Mouse (Mus musculus) heart, adult 2 months (tissue): ENCODE measurements around the gene Ppp1r2. TPM values are rescaled to one million over a fixed set of nuclear protein-coding genes. Genes with fewer than 3 reads are reported as not detected.
A peak's percentile ranks its signal among the peaks of the same experiment; 100 is the strongest.

Experiments
- DNase-seq, 2 experiments: peaks; one replicate each; pipeline ENCODE4 v3.0.0; 2021
- H3K27ac ChIP-seq: fragments of 200-600 bp; 2 replicates; pipeline ENCODE4 v1.8.1; 2022
- H3K27me3 ChIP-seq: fragments of 200-500 bp; 2 replicates; pipeline ENCODE4 v1.6.1; 2012; ENCODE audit warnings: mild to moderate bottlenecking, low read length, inconsistent platforms, mixed read lengths; ENCODE audit not compliant: control insufficient read depth, insufficient read depth
- H3K36me3 ChIP-seq: fragments of 200-500 bp; 2 replicates; pipeline ENCODE4 v1.6.1; 2012; ENCODE audit warnings: low read length, inconsistent platforms; ENCODE audit not compliant: control insufficient read depth, insufficient read depth
- H3K4me1 ChIP-seq: fragments of 200-500 bp; 2 replicates; pipeline ENCODE4 v1.6.1; 2011; ENCODE audit warnings: low read length; ENCODE audit not compliant: control insufficient read depth, insufficient read depth
- H3K4me3 ChIP-seq: fragments of 200-600 bp; 2 replicates; pipeline ENCODE4 v1.8.1; 2022
- H3K79me2 ChIP-seq: fragments of 200-500 bp; replicated peaks from 2 replicates; pipeline ENCODE4 v1.6.1; 2012; ENCODE audit warnings: mild to moderate bottlenecking, inconsistent platforms, low read length, moderate library complexity, mixed read lengths; ENCODE audit not compliant: control insufficient read depth, insufficient read depth
- H3K9ac ChIP-seq: fragments of 200-500 bp; 2 replicates; pipeline ENCODE4 v1.6.1; 2012; ENCODE audit warnings: low read depth, mild to moderate bottlenecking, control low read depth, inconsistent platforms, low read length, mixed read lengths
- CTCF ChIP-seq: fragments of 200-600 bp; IDR thresholded peaks from 2 replicates; pipeline ENCODE4 v1.8.1; 2022; ENCODE audit warnings: antibody characterized with exemption, mild to moderate bottlenecking, moderate library complexity
- EP300 ChIP-seq: fragments of 200-500 bp; IDR thresholded peaks from 2 replicates; pipeline ENCODE4 v1.6.1; 2011; ENCODE audit warnings: low read depth, low read length, control low read depth; ENCODE audit not compliant: insufficient read depth
- POLR2A ChIP-seq: fragments of 200-500 bp; IDR thresholded peaks from 2 replicates; pipeline ENCODE4 v1.6.1; 2011; ENCODE audit warnings: mild to moderate bottlenecking, low read depth, low read length, control low read depth; ENCODE audit not compliant: insufficient read depth
- WGBS: fragments of 180-500 bp; shearing (Covaris S2); methylation state at CpG from one replicate; pipeline ENCODE4 v1.1.7; 2018; 5-methylcytosine and 5-hydroxymethylcytosine counted together
- intact Hi-C: fragments of 180-260 bp; cut with DNase I; formaldehyde crosslinking; loops from one replicate; pipeline ENCODE4 v1.15.1; 2025
- polyA plus RNA-seq: library from polyadenylated mRNA; depleted of rRNA; stranded (reverse); fragments of >200 nt; gene quantifications from 2 replicates; pipeline ENCODE4 v1.2.3, GENCODE M21; 2012
- total RNA-seq, 2 experiments: library from RNA; stranded (reverse); gene quantifications; 2 replicates each; pipeline ENCODE4 v1.2.3; 2021

Gene Ppp1r2
- total and polyA plus RNA-seq, 3 experiments = 33.1 to 88.3 (median 77.3) TPM

DNA sequence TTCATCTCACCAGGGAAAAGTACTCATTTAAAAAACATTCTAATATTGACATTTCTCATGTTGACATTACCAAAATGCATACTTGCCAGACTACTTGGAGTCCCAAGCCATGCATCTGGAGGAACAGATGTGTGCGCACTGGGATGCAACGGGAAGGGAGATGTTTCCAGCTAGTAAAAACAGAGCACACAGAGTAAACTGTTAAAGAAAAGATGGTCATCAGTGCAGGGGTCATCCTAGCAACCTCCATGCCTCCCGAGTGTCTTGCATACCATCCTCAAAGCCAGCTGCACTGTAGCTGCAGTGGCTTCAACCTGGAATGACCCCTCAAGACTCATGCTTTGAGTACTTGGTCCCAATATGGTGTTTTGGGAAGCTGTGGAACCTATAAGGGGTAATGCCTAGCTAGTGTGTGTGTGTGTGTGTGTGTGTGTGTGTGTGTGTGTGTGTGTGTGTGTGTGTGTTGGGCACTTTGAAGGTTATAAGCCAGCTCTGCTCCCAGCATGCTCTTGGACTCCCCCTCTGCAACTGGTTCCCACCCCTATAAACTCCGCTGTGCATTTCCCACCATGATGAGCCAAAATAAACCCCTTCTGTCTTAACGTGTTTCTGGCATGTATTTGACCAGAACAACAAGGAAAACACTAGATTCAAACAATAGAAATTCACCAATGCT is 42.4 kb downstream of the Ppp1r2 start:
- no peak overlapping the region for H3K4me3 ChIP-seq
- no peaks in the 10 kb centered on the region for H3K27me3 ChIP-seq
- intact Hi-C loops = loop anchor here (2.0 kb wide), 1 partner anchor 20 kb away; no protein-coding TSS in a partner anchor
- peak overlapping the region; percentile 72 for H3K27ac ChIP-seq
- no peak overlapping the region for H3K9ac ChIP-seq
- no peaks in the 10 kb centered on the region for H3K79me2 ChIP-seq
- 74% methylated on average over 5 of the region's 5 CpGs for WGBS
- TF ChIP-seq EP300 = no peak
- TF ChIP-seq CTCF = no peak
- no peak for TF ChIP-seq POLR2A
- peaks cover 14% of the 10 kb centered on the region for H3K4me1 ChIP-seq
- DNase-seq = no peak
- no peaks in the 10 kb centered on the region for H3K36me3 ChIP-seq

DNA sequence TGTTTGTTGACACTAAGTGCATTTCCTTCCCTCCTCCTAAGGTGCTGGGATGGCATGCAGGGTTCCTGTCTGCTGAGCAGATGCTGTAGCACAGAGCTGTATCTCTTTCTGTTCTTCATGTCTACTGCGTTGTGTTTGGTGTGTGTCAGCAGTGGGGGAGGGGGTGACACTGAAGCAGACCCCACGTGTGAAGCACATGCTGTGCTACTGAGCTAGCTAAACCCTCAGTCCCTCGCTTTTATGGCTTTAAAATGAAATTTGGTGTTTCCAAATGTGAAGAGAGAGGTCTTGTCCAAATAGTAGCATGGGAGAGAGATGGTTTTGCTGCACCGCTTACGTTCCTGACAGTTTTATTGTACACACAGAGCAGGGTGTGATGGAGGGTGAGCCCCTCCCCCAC is 43.5 kb downstream of the Ppp1r2 start:
- no peak overlapping the region for H3K4me3 ChIP-seq
- H3K27ac ChIP-seq = no peak overlapping the region
- TF ChIP-seq CTCF (no peak), POLR2A (no peak), EP300 (no peak)
- no peaks in the 10 kb centered on the region for H3K79me2 ChIP-seq
- no peak overlapping the region for H3K9ac ChIP-seq
- 90% methylated on average over 5 of the region's 5 CpGs for WGBS
- peaks cover 14% of the 10 kb centered on the region for H3K4me1 ChIP-seq
- intact Hi-C loops = no loop called here
- H3K36me3 ChIP-seq = no peaks in the 10 kb centered on the region
- H3K27me3 ChIP-seq = no peaks in the 10 kb centered on the region
- DNase-seq = no peak

DNA sequence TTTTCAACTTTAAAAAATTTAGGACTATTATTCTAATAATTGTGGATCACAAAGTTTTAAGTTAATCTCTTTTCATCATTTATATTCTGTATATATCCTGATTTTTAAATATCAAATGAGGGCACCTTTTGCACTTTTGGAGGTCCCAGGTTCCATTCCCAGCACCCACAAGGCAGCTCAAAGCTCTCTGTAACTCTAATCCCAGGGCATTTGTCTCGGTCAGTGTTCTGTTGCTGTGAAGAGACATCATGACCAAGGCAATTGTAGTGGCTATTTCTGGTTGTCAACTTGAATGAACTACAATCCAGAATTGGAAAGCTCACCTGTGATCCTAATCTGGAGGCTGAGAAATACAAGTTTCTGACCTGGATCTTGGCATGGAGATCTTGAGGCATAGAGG is 47.3 kb downstream of the Ppp1r2 start:
- no peak overlapping the region for H3K4me3 ChIP-seq
- H3K4me1 ChIP-seq = no peaks in the 10 kb centered on the region
- TF ChIP-seq POLR2A (no peak), CTCF (no peak), EP300 (no peak)
- 94% methylated on average over 1 of the region's 1 CpGs for WGBS
- H3K27ac ChIP-seq = no peak overlapping the region
- H3K27me3 ChIP-seq = no peaks in the 10 kb centered on the region
- H3K9ac ChIP-seq = no peak overlapping the region
- no peaks in the 10 kb centered on the region for H3K79me2 ChIP-seq
- DNase-seq = no peak
- intact Hi-C loops = no loop called here
- no peaks in the 10 kb centered on the region for H3K36me3 ChIP-seq

DNA sequence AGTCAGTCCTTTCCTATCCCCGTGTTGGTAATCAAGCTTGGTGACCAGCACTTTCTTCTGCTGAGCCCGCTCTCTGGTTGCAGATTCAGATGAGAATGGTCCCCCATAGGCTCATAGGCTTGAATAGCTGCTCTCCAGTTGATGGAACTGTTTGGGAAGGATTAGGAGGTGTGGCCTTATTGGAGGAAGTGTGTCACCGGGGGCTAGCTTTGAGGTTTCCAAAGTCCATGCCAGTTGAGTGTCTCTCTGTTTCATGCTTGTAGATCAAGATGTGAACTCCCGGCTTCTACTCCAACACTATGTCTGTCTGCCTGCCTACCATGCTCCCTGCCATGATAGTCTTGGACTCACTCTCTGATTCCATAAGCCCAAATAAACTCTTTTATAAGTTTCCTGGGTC is 59.8 kb downstream of the Ppp1r2 start:
- Histone ChIP-seq H3K36me3 (no peaks in the 10 kb centered on the region), H3K27ac (no peak overlapping the region), H3K79me2 (no peaks in the 10 kb centered on the region), H3K4me1 (peaks cover 7% of the 10 kb centered on the region), H3K27me3 (no peaks in the 10 kb centered on the region), H3K4me3 (no peak overlapping the region), H3K9ac (no peak overlapping the region)
- intact Hi-C loops = no loop called here
- 94% methylated on average over 4 of the region's 4 CpGs for WGBS
- DNase-seq = no peak
- TF ChIP-seq EP300 (no peak), CTCF (no peak), POLR2A (no peak)

DNA sequence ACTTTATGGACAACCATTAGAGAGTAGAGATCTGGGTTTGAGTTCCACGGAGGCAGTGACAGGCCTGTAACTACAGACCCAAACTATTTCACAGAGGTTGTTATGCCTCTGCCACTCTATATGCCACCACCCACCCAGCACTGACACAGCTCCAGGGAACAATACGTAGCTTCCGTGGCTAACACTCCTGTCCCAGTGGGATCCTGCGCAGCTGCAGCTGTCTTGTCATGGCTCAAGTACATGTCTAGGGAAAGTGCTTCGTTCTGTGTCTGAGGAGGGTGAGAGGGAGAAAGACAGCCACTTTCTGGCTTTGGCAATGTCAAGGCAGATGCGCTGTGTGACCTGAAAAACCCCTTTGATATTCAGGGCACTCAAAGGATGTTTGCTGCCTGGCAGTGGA is 61.6 kb downstream of the Ppp1r2 start:
- Histone ChIP-seq H3K27me3 (no peaks in the 10 kb centered on the region), H3K4me3 (no peak overlapping the region), H3K79me2 (no peaks in the 10 kb centered on the region), H3K4me1 (peaks cover 13% of the 10 kb centered on the region), H3K9ac (no peak overlapping the region), H3K36me3 (no peaks in the 10 kb centered on the region), H3K27ac (no peak overlapping the region)
- TF ChIP-seq CTCF (no peak), POLR2A (no peak), EP300 (no peak)
- DNase-seq = peak in 1 of 2 experiments; percentile 7
- WGBS = 88% methylated on average over 6 of the region's 6 CpGs
- intact Hi-C loops = loop anchor here (2.0 kb wide), 1 partner anchor 19 kb away; no protein-coding TSS in a partner anchor

DNA sequence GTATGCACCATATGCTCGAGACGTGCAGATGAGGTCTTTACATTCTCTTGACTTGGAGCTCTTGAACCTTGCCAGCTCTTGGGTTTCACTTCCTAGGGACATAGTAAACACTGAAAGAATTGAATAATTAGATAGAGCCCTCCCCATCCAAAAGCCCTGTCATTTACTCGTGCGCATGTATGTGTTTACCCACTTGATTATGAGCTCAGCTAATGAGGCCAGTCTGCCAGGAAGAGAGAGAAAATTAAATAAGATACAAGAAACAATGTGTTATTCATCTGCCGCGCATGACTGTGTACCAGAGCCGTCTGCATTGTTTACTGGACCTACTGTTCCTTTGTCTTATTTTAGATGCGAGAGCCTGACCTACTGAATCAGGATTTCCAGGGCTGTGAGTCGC is 63.6 kb downstream of the Ppp1r2 start:
- intact Hi-C loops = no loop called here
- no peak for DNase-seq
- H3K9ac ChIP-seq = no peak overlapping the region
- no peaks in the 10 kb centered on the region for H3K79me2 ChIP-seq
- H3K36me3 ChIP-seq = no peaks in the 10 kb centered on the region
- TF ChIP-seq EP300 = no peak
- TF ChIP-seq POLR2A = no peak
- no peak for TF ChIP-seq CTCF
- no peak overlapping the region for H3K27ac ChIP-seq
- peaks cover 13% of the 10 kb centered on the region for H3K4me1 ChIP-seq
- WGBS = 54% methylated on average over 9 of the region's 9 CpGs
- H3K4me3 ChIP-seq = no peak overlapping the region
- H3K27me3 ChIP-seq = no peaks in the 10 kb centered on the region
